Mouse (Mus musculus): ENCODE measurements around the gene Cep55. TPM values are rescaled to one million over a fixed set of nuclear protein-coding genes. Genes with fewer than 3 reads are reported as not detected.

The Cep55 gene
- polyA plus RNA-seq, 1 experiment from 2014 or later, result 60.8 TPM

- Histone ChIP-seq H3K36me3 (ENCODE audit: control insufficient read depth, insufficient read depth, low read length) (no peaks in the 10 kb centered on the region), H3K27me3 (ENCODE audit: control insufficient read depth, insufficient read depth, low read length) (no peaks in the 10 kb centered on the region), H3K4me1 (ENCODE audit: control insufficient read depth, insufficient read depth, low read length) (no peaks in the 10 kb centered on the region), H3K4me3 (ENCODE audit: low read depth, low read length) (no peak overlapping the region), H3K9me3 (ENCODE audit: control insufficient read depth, low read length) (no peaks in the 10 kb centered on the region), H3K27ac (ENCODE audit: low read depth, low read length) (no peak overlapping the region), H3K4me2 (no peak overlapping the region), H3K9ac (ENCODE audit: low read length) (no peak overlapping the region)
- 93% methylated on average over 4 of the region's 4 CpGs for WGBS
- no peak for DNase-seq (ENCODE audit: low spot score, missing footprints)
- no peak for ATAC-seq (ENCODE audit: low FRiP score)
Measured at GRCm38 (mm10) chr19:38107871-38108270, 53.1 kb downstream of the Cep55 start.

DNA sequence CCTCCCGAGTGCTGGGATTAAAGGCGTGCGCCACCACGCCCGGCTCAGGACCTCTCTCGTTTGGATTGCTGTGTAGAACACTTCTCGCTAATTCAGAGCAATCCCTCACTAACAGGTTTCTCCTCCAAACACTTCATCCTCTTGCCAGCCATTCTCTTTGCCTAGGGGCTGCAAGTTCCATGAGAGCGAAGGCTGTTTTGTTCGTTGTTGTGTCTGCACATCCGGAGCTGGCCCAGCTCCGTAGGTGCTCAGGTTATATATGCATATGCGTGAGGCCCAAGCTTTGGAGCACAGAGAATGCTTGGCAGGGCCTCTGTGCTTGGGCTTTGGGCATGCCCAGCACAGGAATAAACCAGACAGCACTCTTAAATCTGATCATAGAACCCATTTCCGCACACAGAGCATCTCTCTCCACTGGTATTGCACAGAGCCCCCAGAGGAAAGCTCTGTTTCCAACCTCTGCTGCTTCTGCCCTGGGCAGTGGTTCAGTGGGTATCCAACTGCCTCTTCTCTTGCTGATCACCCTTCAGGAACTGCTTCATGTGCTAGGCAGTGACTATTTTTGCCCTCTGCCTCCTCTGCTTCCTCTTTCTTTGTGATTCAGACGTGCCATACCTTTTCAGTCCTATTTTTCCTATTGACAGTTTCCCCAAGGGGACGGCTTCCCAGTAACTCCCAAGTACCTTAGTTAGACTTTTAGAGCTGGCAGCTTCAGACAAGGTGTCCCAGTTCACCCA is 54.9 kb downstream of the Cep55 start:
- WGBS, result 92% methylated on average over 15 of the region's 15 CpGs
- no peak overlapping the region for H3K4me3 ChIP-seq (ENCODE audit: low read depth, low read length)
- no peak overlapping the region for H3K4me2 ChIP-seq
- DNase-seq (ENCODE audit: low spot score, missing footprints) (no peak), ATAC-seq (ENCODE audit: low FRiP score) (no peak)
- no peaks in the 10 kb centered on the region for H3K9me3 ChIP-seq (ENCODE audit: control insufficient read depth, low read length)
- no peaks in the 10 kb centered on the region for H3K27me3 ChIP-seq (ENCODE audit: control insufficient read depth, insufficient read depth, low read length)
- H3K9ac ChIP-seq (ENCODE audit: low read length), result no peak overlapping the region
- H3K4me1 ChIP-seq (ENCODE audit: control insufficient read depth, insufficient read depth, low read length), result no peaks in the 10 kb centered on the region
- no peaks in the 10 kb centered on the region for H3K36me3 ChIP-seq (ENCODE audit: control insufficient read depth, insufficient read depth, low read length)
- no peak overlapping the region for H3K27ac ChIP-seq (ENCODE audit: low read depth, low read length)

- no peaks in the 10 kb centered on the region for H3K9me3 ChIP-seq (ENCODE audit: control insufficient read depth, low read length)
- H3K27me3 ChIP-seq (ENCODE audit: control insufficient read depth, insufficient read depth, low read length), result no peaks in the 10 kb centered on the region
- H3K4me2 ChIP-seq, result no peak overlapping the region
- H3K4me1 ChIP-seq (ENCODE audit: control insufficient read depth, insufficient read depth, low read length), result no peaks in the 10 kb centered on the region
- no peak overlapping the region for H3K4me3 ChIP-seq (ENCODE audit: low read depth, low read length)
- no peak for DNase-seq (ENCODE audit: low spot score, missing footprints)
- H3K27ac ChIP-seq (ENCODE audit: low read depth, low read length), result no peak overlapping the region
- ATAC-seq (ENCODE audit: low FRiP score), result no peak
- 80% methylated on average over 8 of the region's 8 CpGs for WGBS
- H3K36me3 ChIP-seq (ENCODE audit: control insufficient read depth, insufficient read depth, low read length), result no peaks in the 10 kb centered on the region
- no peak overlapping the region for H3K9ac ChIP-seq (ENCODE audit: low read length)
Measured at GRCm38 (mm10) chr19:38111056-38111455, 56.2 kb downstream of the Cep55 start.

GRCm38 (mm10) chr19:38112575-38112974 is 57.8 kb downstream of the Cep55 start:
- H3K4me2 ChIP-seq, result no peak overlapping the region
- no peak overlapping the region for H3K4me3 ChIP-seq (ENCODE audit: low read depth, low read length)
- no peaks in the 10 kb centered on the region for H3K9me3 ChIP-seq (ENCODE audit: control insufficient read depth, low read length)
- ATAC-seq (ENCODE audit: low FRiP score) (no peak), DNase-seq (ENCODE audit: low spot score, missing footprints) (no peak)
- no peaks in the 10 kb centered on the region for H3K36me3 ChIP-seq (ENCODE audit: control insufficient read depth, insufficient read depth, low read length)
- H3K27ac ChIP-seq (ENCODE audit: low read depth, low read length), result no peak overlapping the region
- WGBS, result 60% methylated on average over 4 of the region's 4 CpGs
- H3K9ac ChIP-seq (ENCODE audit: low read length), result no peak overlapping the region
- no peaks in the 10 kb centered on the region for H3K4me1 ChIP-seq (ENCODE audit: control insufficient read depth, insufficient read depth, low read length)
- H3K27me3 ChIP-seq (ENCODE audit: control insufficient read depth, insufficient read depth, low read length), result no peaks in the 10 kb centered on the region

DNA sequence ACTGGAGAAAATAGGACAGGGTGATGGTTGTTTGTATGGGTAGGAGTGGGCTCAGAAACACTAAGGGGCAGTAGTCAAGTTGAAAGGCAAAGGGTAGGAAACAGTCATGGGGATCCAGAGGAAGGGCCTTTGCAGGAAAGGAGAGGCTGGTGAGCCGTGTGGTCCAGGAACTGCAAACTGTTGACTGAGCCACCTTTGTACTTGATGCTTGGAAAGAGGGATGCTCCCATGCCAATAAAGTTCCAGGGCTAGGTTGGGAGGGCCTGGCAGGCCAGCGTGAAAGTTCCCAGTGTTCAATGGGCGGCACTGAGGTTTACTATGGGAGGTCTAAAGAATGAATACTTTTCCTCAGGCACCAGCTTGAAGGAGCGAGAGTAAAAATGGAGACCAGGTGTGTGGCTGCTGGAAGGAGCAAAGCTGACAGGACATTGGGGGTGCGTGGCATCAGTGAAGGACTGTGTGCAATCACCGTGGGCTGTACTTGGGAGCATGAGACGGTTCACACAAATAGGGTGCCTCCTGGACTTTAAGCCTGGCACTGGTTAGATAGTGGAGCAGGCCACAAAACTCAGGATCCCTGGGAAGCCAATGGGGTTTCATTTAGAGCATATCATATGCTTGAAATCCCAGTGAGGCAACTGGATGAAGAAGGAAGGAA is 60.2 kb downstream of the Cep55 start:
- DNase-seq (ENCODE audit: low spot score, missing footprints) (peak; percentile 12), ATAC-seq (ENCODE audit: low FRiP score) (no peak)
- no peak overlapping the region for H3K9ac ChIP-seq (ENCODE audit: low read length)
- H3K9me3 ChIP-seq (ENCODE audit: control insufficient read depth, low read length), result no peaks in the 10 kb centered on the region
- H3K27ac ChIP-seq (ENCODE audit: low read depth, low read length), result no peak overlapping the region
- no peaks in the 10 kb centered on the region for H3K36me3 ChIP-seq (ENCODE audit: control insufficient read depth, insufficient read depth, low read length)
- H3K4me3 ChIP-seq (ENCODE audit: low read depth, low read length), result no peak overlapping the region
- H3K4me2 ChIP-seq, result no peak overlapping the region
- no peaks in the 10 kb centered on the region for H3K27me3 ChIP-seq (ENCODE audit: control insufficient read depth, insufficient read depth, low read length)
- WGBS, result 90% methylated on average over 7 of the region's 7 CpGs
- no peaks in the 10 kb centered on the region for H3K4me1 ChIP-seq (ENCODE audit: control insufficient read depth, insufficient read depth, low read length)

- H3K27ac ChIP-seq (ENCODE audit: low read depth, low read length), result no peak overlapping the region
- ATAC-seq (ENCODE audit: low FRiP score), result no peak
Measured at GRCm38 (mm10) chr19:38120123-38120760, 65.4 kb downstream of the Cep55 start.

GRCm38 (mm10) chr19:38123921-38124320 is 69.1 kb downstream of the Cep55 start:
- no peak overlapping the region; the same call in 1 of the 2 replicates for H3K9ac ChIP-seq (ENCODE audit: low read length)
- 26% methylated on average over 9 of the region's 9 CpGs for WGBS
- DNase-seq (ENCODE audit: low spot score, missing footprints), result peak; percentile 91
- peaks cover 22% of the 10 kb centered on the region for H3K27me3 ChIP-seq (ENCODE audit: control insufficient read depth, insufficient read depth, low read length)
- peak overlapping the region; percentile 84 for H3K4me2 ChIP-seq
- peak overlapping the region; percentile 59 for H3K4me3 ChIP-seq (ENCODE audit: low read depth, low read length)
- H3K36me3 ChIP-seq (ENCODE audit: control insufficient read depth, insufficient read depth, low read length), result no peaks in the 10 kb centered on the region
- H3K27ac ChIP-seq (ENCODE audit: low read depth, low read length), result no peak overlapping the region
- no peak for ATAC-seq (ENCODE audit: low FRiP score)
- peaks cover 4% of the 10 kb centered on the region; the same call in 1 of the 2 replicates for H3K4me1 ChIP-seq (ENCODE audit: control insufficient read depth, insufficient read depth, low read length)
- H3K9me3 ChIP-seq (ENCODE audit: control insufficient read depth, low read length), result no peaks in the 10 kb centered on the region

More at GRCm38 (mm10) chr19:38120123-38120760, 65.4 kb downstream of the Cep55 start:
- no peak for DNase-seq (ENCODE audit: low spot score, missing footprints)
- Histone ChIP-seq H3K27me3 (ENCODE audit: control insufficient read depth, insufficient read depth, low read length) (peaks cover 22% of the 10 kb centered on the region), H3K4me1 (ENCODE audit: control insufficient read depth, insufficient read depth, low read length) (peaks cover 4% of the 10 kb centered on the region; the same call in 1 of the 2 replicates), H3K9me3 (ENCODE audit: control insufficient read depth, low read length) (no peaks in the 10 kb centered on the region), H3K36me3 (ENCODE audit: control insufficient read depth, insufficient read depth, low read length) (no peaks in the 10 kb centered on the region), H3K4me3 (ENCODE audit: low read depth, low read length) (no peak overlapping the region), H3K9ac (ENCODE audit: low read length) (no peak overlapping the region), H3K4me2 (no peak overlapping the region)
- 85% methylated on average over 5 of the region's 5 CpGs for WGBS

All from midbrain, embryonic 11.5 days (tissue).